Comparison of ENCODE assay signal across 11 mouse cellular contexts in genomic region chr6:83482418-83483085, GRCm38 (mm10). TPM values are rescaled to one million over a fixed set of nuclear protein-coding genes. Genes with fewer than 3 reads are reported as not detected.
DNase-seq lines count a peak whose midpoint lies in the region; ATAC-seq and TF ChIP-seq lines count a peak whose summit lies in the region.
"Had no signal": no experiment of that assay in that cellular context is flagged by ENCODE, and none has a peak within 500 bp of the region (broad histone marks: within the 10 kb centered on the region; RNA-seq: fewer than 3 reads in every experiment).

No protein-coding gene starts in this region.

- peak; percentile 35 to 37 for DNase-seq in spleen, adult 18-20 months
- DNase-seq in spleen, postnatal 14 days (ENCODE audit: low spot score in 2 of 2), result no peak
- DNase-seq in lung, postnatal 10 days, result peak; percentile 80
- no peak for DNase-seq in layer of hippocampus, postnatal 14 days (ENCODE audit: low spot score in 2 of 2)
- DNase-seq in testis, postnatal 10 days (ENCODE audit: low spot score), result no peak
- DNase-seq in thymus, adult 2 months, result no peak

- no peaks in the 10 kb centered on the region for H3K4me1 ChIP-seq in intestine, postnatal 0 days (replicated peaks; ENCODE audit: control insufficient read depth, insufficient read depth, low read length)
- 0 out of 2 replicates have a peak, but pooled peaks cover 7% of the 10 kb centered on the region for H3K4me1 ChIP-seq in stomach, embryonic 16.5 days (ENCODE audit: control insufficient read depth, insufficient read depth, low read length)
- H3K4me1 ChIP-seq in thymus, adult 2 months (replicated peaks; ENCODE audit: control insufficient read depth, insufficient read depth, low read length), result peaks cover 6% of the 10 kb centered on the region; the same call in 1 of the 2 replicates
- H3K4me1 ChIP-seq: embryonic facial prominence, embryonic 15.5 days had no signal

- no peak overlapping the region for H3K4me3 ChIP-seq in intestine, postnatal 0 days (ENCODE audit: low read depth, low read length)
- no peak overlapping the region for H3K4me3 ChIP-seq in stomach, embryonic 16.5 days (replicated peaks; ENCODE audit: low read length)
- no peak overlapping the region for H3K4me3 ChIP-seq in thymus, adult 2 months (ENCODE audit: control insufficient read depth, insufficient read depth, low read length)
- H3K4me3 ChIP-seq: embryonic facial prominence, embryonic 15.5 days; myocyte had no signal

- ATAC-seq in intestine, postnatal 0 days, result peak; percentile 51
- peak; percentile 56; the same call in 1 of the 2 replicates for ATAC-seq in stomach, embryonic 16.5 days (ENCODE audit: insufficient read depth, low FRiP score)

- no peak overlapping the region for H3K27ac ChIP-seq in intestine, postnatal 0 days (ENCODE audit: low read depth, low read length)
- peak overlapping the region; percentile 56 for H3K27ac ChIP-seq in stomach, embryonic 16.5 days (ENCODE audit: low read length)
- no peak overlapping the region; the same call in 1 of the 2 replicates for H3K27ac ChIP-seq in thymus, adult 2 months (ENCODE audit: control insufficient read depth, insufficient read depth, low read length)
- H3K27ac ChIP-seq: embryonic facial prominence, embryonic 15.5 days; hindbrain, embryonic 14.5 days had no signal

- no peaks in the 10 kb centered on the region for H3K27me3 ChIP-seq in intestine, postnatal 0 days (replicated peaks; ENCODE audit: control insufficient read depth, insufficient read depth, low read length)
- no peaks in the 10 kb centered on the region for H3K27me3 ChIP-seq in stomach, embryonic 16.5 days (ENCODE audit: control insufficient read depth, insufficient read depth, low read length)
- no peaks in the 10 kb centered on the region for H3K27me3 ChIP-seq in thymus, adult 2 months (ENCODE audit: control insufficient read depth, insufficient read depth, low read length)
- H3K27me3 ChIP-seq: embryonic facial prominence, embryonic 15.5 days had no signal

- TF ChIP-seq CTCF in intestine, postnatal 0 days (IDR thresholded peaks at IDR 0.05; ENCODE audit: low read depth), result no peak
- TF ChIP-seq CTCF in thymus, adult 2 months (IDR thresholded peaks at IDR 0.05; ENCODE audit: borderline replicate concordance, control insufficient read depth, extremely low read depth, insufficient read depth, low read length, poor library complexity), result no peak

- H3K4me2 ChIP-seq in intestine, postnatal 0 days (replicated peaks; ENCODE audit: low read depth), result no peak overlapping the region
- H3K4me2 ChIP-seq in stomach, embryonic 16.5 days (ENCODE audit: low read depth, low read length), result no peak overlapping the region
- H3K4me2 ChIP-seq: embryonic facial prominence, embryonic 15.5 days; hindbrain, embryonic 14.5 days had no signal

- no peak for TF ChIP-seq POLR2A in thymus, adult 2 months (IDR thresholded peaks at IDR 0.05; ENCODE audit: control insufficient read depth, extremely low read depth, insufficient read depth, low read length, poor library complexity)

- no peaks in the 10 kb centered on the region for H3K9me3 ChIP-seq in intestine, postnatal 0 days (ENCODE audit: control insufficient read depth)
- H3K9me3 ChIP-seq in stomach, embryonic 16.5 days (replicated peaks; ENCODE audit: control insufficient read depth, low read length), result no peaks in the 10 kb centered on the region
- H3K9me3 ChIP-seq: embryonic facial prominence, embryonic 15.5 days had no signal

- H3K36me3 ChIP-seq in intestine, postnatal 0 days (ENCODE audit: control insufficient read depth, insufficient read depth), result peaks cover 58% of the 10 kb centered on the region
- peaks cover 10% of the 10 kb centered on the region for H3K36me3 ChIP-seq in stomach, embryonic 16.5 days (ENCODE audit: control insufficient read depth, insufficient read depth, low read length)
- H3K36me3 ChIP-seq in thymus, adult 2 months (ENCODE audit: control insufficient read depth, insufficient read depth, low read length), result peaks cover 5% of the 10 kb centered on the region; the same call in 1 of the 2 replicates

- WGBS in intestine, postnatal 0 days, result 31% methylated on average over 10 of the region's 10 CpGs
- WGBS in stomach, embryonic 16.5 days, result 41% methylated on average over 10 of the region's 10 CpGs
- 61% methylated on average over 10 of the region's 10 CpGs for WGBS in thymus, adult 2 months

- H3K9ac ChIP-seq in intestine, postnatal 0 days (ENCODE audit: low read depth, low read length), result 0 out of 2 replicates have a peak overlapping the region, but pooled peaks have one; percentile 11
- H3K9ac ChIP-seq in stomach, embryonic 16.5 days (ENCODE audit: low read length), result 0 out of 2 replicates have a peak overlapping the region, but pooled peaks have one; percentile 15
- H3K9ac ChIP-seq: embryonic facial prominence, embryonic 15.5 days; hindbrain, embryonic 14.5 days had no signal

RNA-seq across cellular contexts. Expression of gene Tet3, which starts 23.7 kb away (rescaled TPM):
- 28.1 and 34.3 TPM in 2 replicates for polyA plus RNA-seq in intestine, postnatal 0 days (2015; fragmentation: Nextera tagmentation; extraction: Ambion mirVana)
- polyA plus RNA-seq in stomach, embryonic 16.5 days (2015; fragmentation: Nextera tagmentation; extraction: Ambion mirVana), result 34.5 and 44.2 TPM in 2 replicates
- total RNA-seq in layer of hippocampus, postnatal 14 days (2021), result 100 to 1,000 TPM in 1 of 2 experiments, 10 to 100 TPM in 1; 97.1 to 102 TPM
- 32.6 and 43.3 TPM in 2 replicates for polyA plus RNA-seq in thymus, adult 2 months (2012; rRNA removed)

RNA-seq across cellular contexts. Expression of gene Dguok, which starts 24.2 kb away (rescaled TPM):
- 30.9 and 33.7 TPM in 2 replicates for polyA plus RNA-seq in intestine, postnatal 0 days (2015; fragmentation: Nextera tagmentation; extraction: Ambion mirVana)
- polyA plus RNA-seq in stomach, embryonic 16.5 days (2015; fragmentation: Nextera tagmentation; extraction: Ambion mirVana), result 69.5 and 79.1 TPM in 2 replicates
- total RNA-seq in layer of hippocampus, postnatal 14 days (2021), result 10 to 100 TPM; 28.1 to 28.7 TPM
- 52.1 and 65.4 TPM in 2 replicates for polyA plus RNA-seq in thymus, adult 2 months (2012; rRNA removed)

RNA-seq across cellular contexts. Expression of gene Actg2, which starts 53.5 kb away (rescaled TPM):
- 2,265 and 2,375 TPM in 2 replicates for polyA plus RNA-seq in intestine, postnatal 0 days (2015; fragmentation: Nextera tagmentation; extraction: Ambion mirVana)
- 1,788 and 2,212 TPM in 2 replicates for polyA plus RNA-seq in stomach, embryonic 16.5 days (2015; fragmentation: Nextera tagmentation; extraction: Ambion mirVana)
- total RNA-seq in layer of hippocampus, postnatal 14 days (2021), result under 1 TPM in 1 of 2 experiments, not detected in 1; 0.51 TPM
- 2.3 and 3.5 TPM in 2 replicates for polyA plus RNA-seq in thymus, adult 2 months (2012; rRNA removed)

Comparison
In these comparisons a context has a peak if more than half of its experiments do, and no peak if none do; other contexts are left out.
1. DNase-seq: peak in spleen, adult 18-20 months (2 of 2) and lung, postnatal 10 days (single experiment); none in spleen, postnatal 14 days (0 of 2), layer of hippocampus, postnatal 14 days (0 of 2), testis, postnatal 10 days (single experiment) and thymus, adult 2 months (single experiment).
2. RNA of gene Actg2, which starts 53.5 kb away (polyA plus RNA-seq): 2,265 to 2,375 TPM in intestine, postnatal 0 days and 1,788 to 2,212 TPM in stomach, embryonic 16.5 days; 2.3 to 3.5 TPM in thymus, adult 2 months; every median in the first group is over 100 times any median in the second.